Mouse (Mus musculus): ENCODE results near the gene Bmp8b.

Bmp8b gene

DNA sequence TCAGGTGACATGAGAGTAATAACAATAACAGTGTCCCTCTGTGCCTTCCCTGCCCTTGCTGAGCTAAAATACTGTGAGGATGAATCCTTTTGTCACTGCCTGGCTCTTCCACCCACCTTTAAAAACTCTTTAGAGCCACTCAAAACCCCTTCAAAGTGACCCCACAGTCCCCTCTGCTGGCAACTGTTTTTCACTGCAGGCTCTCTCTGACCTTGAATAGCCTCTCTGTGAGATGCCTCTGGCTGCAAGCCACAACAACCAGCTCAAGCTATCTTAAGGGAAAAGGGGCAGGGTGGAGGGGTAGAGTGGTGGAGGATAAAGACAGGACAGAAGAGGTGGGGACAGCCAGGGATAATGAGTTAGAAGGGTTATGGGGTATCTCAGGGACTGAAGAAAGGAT is 66.8 kb downstream of the Bmp8b start:
- DNase-seq (ENCODE audit: low read depth in 1 of 2, low spot score in 2 of 2) = no peak

Measured in monocyte, adult 2 months (primary cell).